Mouse (Mus musculus) spleen, adult 2 months (tissue): ENCODE measurements around the gene Scrg1.

Source experiments
- CTCF ChIP-seq: fragments of 200-500 bp; IDR thresholded peaks from 2 replicates; pipeline ENCODE4 v1.5.1; 2011; ENCODE audit warnings: mild to moderate bottlenecking, inconsistent platforms; ENCODE audit not compliant: insufficient read depth, insufficient read length, insufficient replicate concordance; ENCODE audit errors: extremely low read depth
- POLR2A ChIP-seq: fragments of 200-500 bp; IDR thresholded peaks from 2 replicates; pipeline ENCODE4 v1.6.1; 2011; ENCODE audit warnings: low read depth, low read length, inconsistent platforms

- TF ChIP-seq CTCF, result no peak
- no peak for TF ChIP-seq POLR2A
Observed at GRCm38 (mm10) chr8:57470863-57471262, 15.1 kb downstream of the Scrg1 start.
